Mouse (Mus musculus): ENCODE measurements around the gene Uhrf1bp1l. TPM values are rescaled to one million over a fixed set of nuclear protein-coding genes. Genes with fewer than 3 reads are reported as not detected.

Uhrf1bp1l gene
- polyA plus RNA-seq, 1 experiment from 2014 or later: 14.8 TPM

- Histone ChIP-seq H3K9ac (no peak overlapping the region), H3K4me3 (no peak overlapping the region), H3K4me2 (no peak overlapping the region), H3K9me3 (replicated peaks) (no peaks in the 10 kb centered on the region), H3K4me1 (peaks cover 41% of the 10 kb centered on the region), H3K27me3 (replicated peaks) (no peaks in the 10 kb centered on the region), H3K36me3 (no peaks in the 10 kb centered on the region), H3K27ac (no peak overlapping the region)
- ATAC-seq: no peak
- 78% methylated on average over 8 of the region's 8 CpGs for WGBS (ENCODE audit: insufficient replicate concordance)
Measured at GRCm38 (mm10) chr10:89747221-89747905, 2.6 kb downstream of the Uhrf1bp1l start.

DNA sequence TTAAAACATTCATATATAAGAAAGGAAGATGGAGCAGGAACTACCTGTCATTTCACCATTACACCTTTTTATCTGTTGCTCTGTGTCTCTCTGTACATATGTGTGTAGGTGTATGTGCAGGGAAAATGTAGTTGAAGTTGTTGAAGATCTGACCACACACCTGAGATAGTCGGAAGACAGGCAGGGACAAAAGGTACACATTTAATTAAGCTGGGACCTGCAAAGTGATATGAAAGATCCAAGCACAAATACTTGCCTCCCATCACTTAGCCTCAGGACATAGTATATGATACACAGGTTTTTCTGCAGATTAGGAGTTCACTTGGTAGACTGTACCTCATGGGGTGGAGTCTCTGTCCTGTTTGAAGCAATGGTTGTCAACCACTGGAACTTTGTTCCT lies 3.1 kb downstream of the Uhrf1bp1l start:
- WGBS (ENCODE audit: insufficient replicate concordance): 71% methylated on average over 1 of the region's 1 CpGs
- no peak for ATAC-seq
- H3K4me2 ChIP-seq: no peak overlapping the region
- H3K4me3 ChIP-seq: no peak overlapping the region
- H3K36me3 ChIP-seq: no peaks in the 10 kb centered on the region
- H3K9me3 ChIP-seq (replicated peaks): no peaks in the 10 kb centered on the region
- H3K27ac ChIP-seq: no peak overlapping the region
- no peak overlapping the region for H3K9ac ChIP-seq
- H3K4me1 ChIP-seq: peaks cover 44% of the 10 kb centered on the region
- H3K27me3 ChIP-seq (replicated peaks): no peaks in the 10 kb centered on the region

GRCm38 (mm10) chr10:89748619-89749018 lies 3.8 kb downstream of the Uhrf1bp1l start:
- H3K9me3 ChIP-seq (replicated peaks): no peaks in the 10 kb centered on the region
- no peak overlapping the region for H3K27ac ChIP-seq
- no peak overlapping the region for H3K9ac ChIP-seq
- no peak for ATAC-seq
- H3K4me1 ChIP-seq: peaks cover 49% of the 10 kb centered on the region
- no peak overlapping the region for H3K4me3 ChIP-seq
- no peak overlapping the region for H3K4me2 ChIP-seq
- H3K36me3 ChIP-seq: no peaks in the 10 kb centered on the region
- 84% methylated on average over 2 of the region's 2 CpGs for WGBS (ENCODE audit: insufficient replicate concordance)
- H3K27me3 ChIP-seq (replicated peaks): no peaks in the 10 kb centered on the region

DNA sequence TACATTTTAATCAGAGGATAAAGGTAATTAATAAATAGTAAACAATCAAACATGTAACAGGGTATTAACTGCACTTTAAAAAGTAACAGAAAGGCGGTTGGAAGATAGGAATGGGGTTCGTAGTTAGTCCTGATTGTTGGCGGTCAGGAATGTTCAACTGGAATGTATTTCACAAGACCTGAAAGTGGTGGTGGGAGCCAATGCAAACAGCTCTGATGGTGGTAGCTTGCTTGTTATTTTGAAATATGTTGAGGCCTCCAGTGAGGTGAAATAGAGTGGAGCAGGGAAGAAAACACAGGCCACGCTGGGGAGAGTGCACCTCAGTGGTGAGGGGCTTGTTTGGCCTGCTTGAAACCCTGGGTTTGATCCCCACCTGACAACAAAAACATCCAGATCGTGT lies 6.3 kb downstream of the Uhrf1bp1l start:
- H3K4me1 ChIP-seq: peaks cover 37% of the 10 kb centered on the region
- no peak overlapping the region for H3K9ac ChIP-seq
- H3K36me3 ChIP-seq: no peaks in the 10 kb centered on the region
- no peaks in the 10 kb centered on the region for H3K27me3 ChIP-seq (replicated peaks)
- H3K27ac ChIP-seq: 0 out of 2 replicates have a peak overlapping the region, but pooled peaks have one; percentile 1
- H3K4me2 ChIP-seq: no peak overlapping the region
- WGBS (ENCODE audit: insufficient replicate concordance): 66% methylated on average over 5 of the region's 5 CpGs
- ATAC-seq: no peak; the same call in 1 of the 2 replicates
- no peak overlapping the region for H3K4me3 ChIP-seq
- H3K9me3 ChIP-seq (replicated peaks): no peaks in the 10 kb centered on the region

DNA sequence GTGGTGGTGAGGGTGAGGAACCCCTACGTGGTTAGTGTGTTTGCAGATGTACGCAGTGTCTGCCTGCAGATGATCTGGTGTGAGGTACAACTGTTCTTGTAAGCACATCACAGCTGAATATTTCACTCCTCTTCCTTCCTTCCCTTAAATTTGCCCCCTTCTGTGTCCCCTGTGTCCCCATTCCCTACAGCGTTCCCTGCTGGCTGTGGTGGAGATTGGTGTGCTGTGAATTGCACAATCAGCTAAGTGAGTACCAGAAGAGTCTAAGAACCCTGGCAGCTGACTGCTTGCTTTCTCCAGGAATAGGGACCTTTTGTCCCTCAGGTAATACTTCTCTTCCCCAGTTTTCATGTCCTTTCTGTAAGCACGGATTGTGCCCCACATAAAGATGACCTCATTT lies 10.4 kb downstream of the Uhrf1bp1l start:
- Histone ChIP-seq H3K27ac (no peak overlapping the region), H3K4me1 (peaks cover 15% of the 10 kb centered on the region; the same call in 1 of the 2 replicates), H3K27me3 (replicated peaks) (no peaks in the 10 kb centered on the region), H3K4me2 (no peak overlapping the region), H3K4me3 (no peak overlapping the region), H3K36me3 (no peaks in the 10 kb centered on the region), H3K9ac (no peak overlapping the region), H3K9me3 (replicated peaks) (no peaks in the 10 kb centered on the region)
- WGBS (ENCODE audit: insufficient replicate concordance): 70% methylated on average over 4 of the region's 4 CpGs
- no peak for ATAC-seq

GRCm38 (mm10) chr10:89760772-89761171 lies 16.0 kb downstream of the Uhrf1bp1l start:
- Histone ChIP-seq H3K9me3 (replicated peaks) (no peaks in the 10 kb centered on the region), H3K9ac (no peak overlapping the region)

GRCm38 (mm10) chr10:89764457-89765121 lies 19.8 kb downstream of the Uhrf1bp1l start:
- H3K27me3 ChIP-seq (replicated peaks): no peaks in the 10 kb centered on the region
- 20% methylated on average over 9 of the region's 9 CpGs for WGBS (ENCODE audit: insufficient replicate concordance)
- H3K9me3 ChIP-seq (replicated peaks): no peaks in the 10 kb centered on the region
- H3K4me2 ChIP-seq: peak overlapping the region; percentile 39
- H3K4me3 ChIP-seq: no peak overlapping the region
- ATAC-seq: peak; percentile 42; the same call in 1 of the 2 replicates
- no peak overlapping the region for H3K9ac ChIP-seq
- peaks cover 32% of the 10 kb centered on the region for H3K4me1 ChIP-seq
- H3K27ac ChIP-seq: peak overlapping the region; percentile 60
- H3K36me3 ChIP-seq: no peaks in the 10 kb centered on the region

More at GRCm38 (mm10) chr10:89760772-89761171, 16.0 kb downstream of the Uhrf1bp1l start:
- no peak overlapping the region for H3K4me3 ChIP-seq
- no peak for ATAC-seq
- H3K4me2 ChIP-seq: no peak overlapping the region
- H3K36me3 ChIP-seq: no peaks in the 10 kb centered on the region
- H3K27ac ChIP-seq: no peak overlapping the region
- H3K27me3 ChIP-seq (replicated peaks): no peaks in the 10 kb centered on the region
- peaks cover 24% of the 10 kb centered on the region for H3K4me1 ChIP-seq
- WGBS (ENCODE audit: insufficient replicate concordance): 77% methylated on average over 5 of the region's 5 CpGs

DNA sequence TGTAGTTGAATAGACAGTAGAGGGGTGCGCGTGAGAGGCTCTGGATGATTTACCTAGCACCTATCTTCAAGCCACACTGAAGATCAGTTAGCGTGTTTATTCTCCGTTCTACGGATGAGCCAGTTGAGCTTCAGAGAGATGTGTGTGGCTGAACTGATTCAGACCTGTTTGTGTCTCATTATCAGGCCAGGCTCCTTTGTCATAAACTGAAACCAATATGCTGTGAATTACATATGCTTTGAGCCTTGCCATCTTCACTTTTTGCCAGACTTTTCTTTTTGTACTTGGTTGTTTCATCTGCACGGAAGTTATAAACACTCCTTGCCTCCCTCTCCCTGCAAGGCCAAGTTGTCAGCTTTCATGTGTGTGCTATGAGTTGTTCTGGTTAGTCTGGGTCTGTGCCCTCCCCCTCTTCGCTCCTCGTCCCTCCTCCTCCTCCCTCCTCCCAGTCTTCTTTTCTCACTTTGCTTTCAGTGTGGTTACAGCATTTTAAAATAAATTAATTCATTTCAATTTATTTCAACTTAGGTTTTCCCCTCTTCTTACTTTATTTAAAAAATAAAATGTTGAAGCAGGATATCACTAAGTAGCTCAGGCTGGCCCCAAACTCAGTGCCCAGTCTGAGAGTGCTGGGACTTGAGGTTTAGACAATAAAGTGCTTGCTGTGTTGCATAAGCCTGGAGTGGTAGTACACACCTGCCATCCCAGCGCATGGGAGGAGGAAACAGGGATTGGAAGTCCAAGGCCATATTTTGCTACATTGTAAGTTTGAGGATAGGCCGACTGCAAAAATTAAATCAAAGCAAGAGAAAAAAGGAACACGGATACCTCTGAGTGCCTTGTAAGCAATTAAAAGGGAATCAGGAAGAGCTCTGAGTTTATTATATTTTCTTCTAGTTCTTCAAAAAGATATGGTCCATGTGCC lies 21.3 kb downstream of the Uhrf1bp1l start:
- Histone ChIP-seq H3K9me3 (replicated peaks) (no peaks in the 10 kb centered on the region), H3K36me3 (no peaks in the 10 kb centered on the region), H3K27me3 (replicated peaks) (no peaks in the 10 kb centered on the region), H3K27ac (no peak overlapping the region), H3K4me1 (peaks cover 32% of the 10 kb centered on the region), H3K9ac (no peak overlapping the region), H3K4me2 (peak overlapping the region; percentile 9; the same call in 1 of the 2 replicates), H3K4me3 (no peak overlapping the region)
- no peak for ATAC-seq
- whole genome bisulfite sequencing (ENCODE audit: insufficient replicate concordance): 63% methylated on average over 11 of the region's 11 CpGs

DNA sequence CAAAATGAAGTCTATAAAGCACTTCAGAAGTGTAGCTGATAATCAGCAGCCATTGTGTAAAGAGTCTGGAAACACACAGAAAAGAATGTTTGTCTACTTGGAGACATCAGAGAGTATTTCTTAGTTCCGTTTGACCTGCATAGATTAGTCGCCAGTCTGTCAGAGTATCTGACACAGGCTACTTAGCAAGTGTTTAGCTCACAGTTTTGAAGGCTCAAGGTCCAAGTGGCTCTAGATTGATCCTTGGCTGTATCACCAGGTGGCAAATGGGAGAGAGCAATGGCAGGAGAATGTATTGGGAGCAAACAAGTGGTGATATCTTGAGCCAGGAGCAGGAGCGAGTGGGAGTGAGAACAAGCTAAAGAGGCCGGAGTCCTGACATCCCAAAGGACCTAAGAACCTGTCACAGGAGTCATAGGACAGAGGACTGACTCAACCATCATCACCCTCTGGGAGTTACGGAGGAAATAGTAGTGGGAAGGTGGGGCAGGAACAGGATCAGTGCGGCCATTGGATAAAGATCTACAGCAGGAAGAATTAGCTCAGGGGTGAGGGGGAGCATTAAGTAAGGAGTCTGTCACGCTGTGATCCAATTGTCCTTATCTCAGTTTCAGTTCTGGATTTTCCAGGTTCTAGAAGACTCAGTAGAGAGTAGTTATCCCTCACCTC lies 23.7 kb downstream of the Uhrf1bp1l start:
- Histone ChIP-seq H3K4me2 (peak overlapping the region; percentile 9; the same call in 1 of the 2 replicates), H3K36me3 (no peaks in the 10 kb centered on the region), H3K9ac (no peak overlapping the region), H3K4me1 (peaks cover 35% of the 10 kb centered on the region), H3K9me3 (replicated peaks) (no peaks in the 10 kb centered on the region), H3K4me3 (no peak overlapping the region), H3K27me3 (replicated peaks) (no peaks in the 10 kb centered on the region), H3K27ac (no peak overlapping the region)
- WGBS (ENCODE audit: insufficient replicate concordance): 56% methylated on average over 7 of the region's 7 CpGs
- no peak for ATAC-seq

- 56% methylated on average over 4 of the region's 4 CpGs for WGBS (ENCODE audit: insufficient replicate concordance)
- Histone ChIP-seq H3K36me3 (no peaks in the 10 kb centered on the region), H3K9me3 (replicated peaks) (no peaks in the 10 kb centered on the region), H3K4me1 (peaks cover 30% of the 10 kb centered on the region), H3K9ac (no peak overlapping the region), H3K4me3 (no peak overlapping the region), H3K27ac (no peak overlapping the region), H3K4me2 (peak overlapping the region; percentile 9; the same call in 1 of the 2 replicates), H3K27me3 (replicated peaks) (no peaks in the 10 kb centered on the region)
- no peak for ATAC-seq
Measured at GRCm38 (mm10) chr10:89769096-89769495, 24.3 kb downstream of the Uhrf1bp1l start.

GRCm38 (mm10) chr10:89771894-89772293 lies 27.1 kb downstream of the Uhrf1bp1l start:
- no peaks in the 10 kb centered on the region for H3K9me3 ChIP-seq (replicated peaks)
- WGBS (ENCODE audit: insufficient replicate concordance): 55% methylated on average over 2 of the region's 2 CpGs
- H3K4me2 ChIP-seq: no peak overlapping the region
- H3K9ac ChIP-seq: no peak overlapping the region
- no peaks in the 10 kb centered on the region for H3K27me3 ChIP-seq (replicated peaks)
- H3K4me1 ChIP-seq: peaks cover 11% of the 10 kb centered on the region; the same call in 1 of the 2 replicates
- H3K27ac ChIP-seq: no peak overlapping the region
- no peak overlapping the region for H3K4me3 ChIP-seq
- no peak for ATAC-seq
- 0 out of 2 replicates have a peak, but pooled peaks cover 4% of the 10 kb centered on the region for H3K36me3 ChIP-seq

All from liver, embryonic 12.5 days (tissue).